Mouse (Mus musculus): ENCODE results near the gene Crygc. TPM values are rescaled to one million over a fixed set of nuclear protein-coding genes. Genes with fewer than 3 reads are reported as not detected.

Crygc gene
- polyA plus RNA-seq, 1 experiment from 2014 or later = not detected

- no peaks in the 10 kb centered on the region for H3K36me3 ChIP-seq (ENCODE audit: control insufficient read depth, insufficient read depth, low read length)
- no peaks in the 10 kb centered on the region for H3K4me1 ChIP-seq (ENCODE audit: control insufficient read depth, insufficient read depth, low read length)
- H3K27ac ChIP-seq (ENCODE audit: low read depth, low read length) = no peak overlapping the region
- H3K9me3 ChIP-seq (ENCODE audit: control insufficient read depth, low read length) = no peaks in the 10 kb centered on the region
- 38% methylated on average over 8 of the region's 8 CpGs for WGBS
- ATAC-seq (ENCODE audit: insufficient read depth, low FRiP score, low TSS enrichment) (no peak), DNase-seq (ENCODE audit: low spot score) (no peak)
- no peaks in the 10 kb centered on the region for H3K27me3 ChIP-seq (ENCODE audit: control insufficient read depth, insufficient read depth, low read length)
- H3K9ac ChIP-seq (ENCODE audit: low read length) = no peak overlapping the region
- H3K4me3 ChIP-seq (ENCODE audit: low read depth, low read length) = no peak overlapping the region
- no peak overlapping the region for H3K4me2 ChIP-seq (ENCODE audit: low read depth)
These were observed 26.9 kb downstream of the Crygc start for GRCm38 (mm10) chr1:65046401-65047109.

GRCm38 (mm10) chr1:65043433-65043832, 30.1 kb downstream of the Crygc start:
- Histone ChIP-seq H3K4me1 (ENCODE audit: control insufficient read depth, insufficient read depth, low read length) (no peaks in the 10 kb centered on the region), H3K9ac (ENCODE audit: low read length) (no peak overlapping the region), H3K36me3 (ENCODE audit: control insufficient read depth, insufficient read depth, low read length) (no peaks in the 10 kb centered on the region), H3K9me3 (ENCODE audit: control insufficient read depth, low read length) (no peaks in the 10 kb centered on the region), H3K4me2 (ENCODE audit: low read depth) (no peak overlapping the region), H3K27ac (ENCODE audit: low read depth, low read length) (no peak overlapping the region), H3K4me3 (ENCODE audit: low read depth, low read length) (no peak overlapping the region), H3K27me3 (ENCODE audit: control insufficient read depth, insufficient read depth, low read length) (no peaks in the 10 kb centered on the region)
- DNase-seq (ENCODE audit: low spot score) (no peak), ATAC-seq (ENCODE audit: insufficient read depth, low FRiP score, low TSS enrichment) (no peak)
- WGBS = 98% methylated on average over 2 of the region's 2 CpGs

GRCm38 (mm10) chr1:65041837-65042236, 31.7 kb downstream of the Crygc start:
- Histone ChIP-seq H3K4me1 (ENCODE audit: control insufficient read depth, insufficient read depth, low read length) (no peaks in the 10 kb centered on the region), H3K27ac (ENCODE audit: low read depth, low read length) (no peak overlapping the region), H3K9me3 (ENCODE audit: control insufficient read depth, low read length) (no peaks in the 10 kb centered on the region), H3K36me3 (ENCODE audit: control insufficient read depth, insufficient read depth, low read length) (no peaks in the 10 kb centered on the region), H3K27me3 (ENCODE audit: control insufficient read depth, insufficient read depth, low read length) (no peaks in the 10 kb centered on the region), H3K4me2 (ENCODE audit: low read depth) (no peak overlapping the region), H3K9ac (ENCODE audit: low read length) (no peak overlapping the region), H3K4me3 (ENCODE audit: low read depth, low read length) (no peak overlapping the region)
- WGBS = 98% methylated on average over 3 of the region's 3 CpGs
- DNase-seq (ENCODE audit: low spot score) = no peak
- no peak for ATAC-seq (ENCODE audit: insufficient read depth, low FRiP score, low TSS enrichment)

- no peaks in the 10 kb centered on the region for H3K4me1 ChIP-seq (ENCODE audit: control insufficient read depth, insufficient read depth, low read length)
- no peak overlapping the region for H3K4me2 ChIP-seq (ENCODE audit: low read depth)
- no peaks in the 10 kb centered on the region for H3K9me3 ChIP-seq (ENCODE audit: control insufficient read depth, low read length)
- no peaks in the 10 kb centered on the region for H3K27me3 ChIP-seq (ENCODE audit: control insufficient read depth, insufficient read depth, low read length)
- 83% methylated on average over 6 of the region's 6 CpGs for WGBS
- ATAC-seq (ENCODE audit: insufficient read depth, low FRiP score, low TSS enrichment) (no peak), DNase-seq (ENCODE audit: low spot score) (no peak)
- H3K4me3 ChIP-seq (ENCODE audit: low read depth, low read length) = no peak overlapping the region
- H3K27ac ChIP-seq (ENCODE audit: low read depth, low read length) = no peak overlapping the region
- H3K36me3 ChIP-seq (ENCODE audit: control insufficient read depth, insufficient read depth, low read length) = no peaks in the 10 kb centered on the region
- no peak overlapping the region for H3K9ac ChIP-seq (ENCODE audit: low read length)
These were observed 32.7 kb downstream of the Crygc start for GRCm38 (mm10) chr1:65040806-65041205.

- H3K4me3 ChIP-seq (ENCODE audit: low read depth, low read length) = no peak overlapping the region
- WGBS = 89% methylated on average over 3 of the region's 3 CpGs
- no peaks in the 10 kb centered on the region for H3K36me3 ChIP-seq (ENCODE audit: control insufficient read depth, insufficient read depth, low read length)
- ATAC-seq (ENCODE audit: insufficient read depth, low FRiP score, low TSS enrichment) (no peak), DNase-seq (ENCODE audit: low spot score) (no peak)
- no peaks in the 10 kb centered on the region for H3K9me3 ChIP-seq (ENCODE audit: control insufficient read depth, low read length)
- no peaks in the 10 kb centered on the region for H3K4me1 ChIP-seq (ENCODE audit: control insufficient read depth, insufficient read depth, low read length)
- H3K4me2 ChIP-seq (ENCODE audit: low read depth) = no peak overlapping the region
- H3K9ac ChIP-seq (ENCODE audit: low read length) = no peak overlapping the region
- no peaks in the 10 kb centered on the region for H3K27me3 ChIP-seq (ENCODE audit: control insufficient read depth, insufficient read depth, low read length)
- H3K27ac ChIP-seq (ENCODE audit: low read depth, low read length) = no peak overlapping the region
These were observed 33.8 kb downstream of the Crygc start for GRCm38 (mm10) chr1:65039679-65040078.

GRCm38 (mm10) chr1:65037542-65037941, 35.9 kb downstream of the Crygc start:
- ATAC-seq (ENCODE audit: insufficient read depth, low FRiP score, low TSS enrichment) (no peak), DNase-seq (ENCODE audit: low spot score) (no peak)
- H3K36me3 ChIP-seq (ENCODE audit: control insufficient read depth, insufficient read depth, low read length) = no peaks in the 10 kb centered on the region
- no peak overlapping the region for H3K27ac ChIP-seq (ENCODE audit: low read depth, low read length)
- no peak overlapping the region for H3K4me3 ChIP-seq (ENCODE audit: low read depth, low read length)
- no peak overlapping the region for H3K4me2 ChIP-seq (ENCODE audit: low read depth)
- H3K27me3 ChIP-seq (ENCODE audit: control insufficient read depth, insufficient read depth, low read length) = no peaks in the 10 kb centered on the region
- WGBS = 85% methylated on average over 2 of the region's 2 CpGs
- H3K4me1 ChIP-seq (ENCODE audit: control insufficient read depth, insufficient read depth, low read length) = no peaks in the 10 kb centered on the region
- no peak overlapping the region for H3K9ac ChIP-seq (ENCODE audit: low read length)
- H3K9me3 ChIP-seq (ENCODE audit: control insufficient read depth, low read length) = no peaks in the 10 kb centered on the region

GRCm38 (mm10) chr1:65035513-65035912, 38.0 kb downstream of the Crygc start:
- DNase-seq (ENCODE audit: low spot score) = no peak
- Histone ChIP-seq H3K27me3 (ENCODE audit: control insufficient read depth, insufficient read depth, low read length) (no peaks in the 10 kb centered on the region), H3K4me1 (ENCODE audit: control insufficient read depth, insufficient read depth, low read length) (no peaks in the 10 kb centered on the region), H3K9ac (ENCODE audit: low read length) (no peak overlapping the region), H3K27ac (ENCODE audit: low read depth, low read length) (no peak overlapping the region), H3K36me3 (ENCODE audit: control insufficient read depth, insufficient read depth, low read length) (no peaks in the 10 kb centered on the region), H3K4me3 (ENCODE audit: low read depth, low read length) (no peak overlapping the region), H3K4me2 (ENCODE audit: low read depth) (no peak overlapping the region), H3K9me3 (ENCODE audit: control insufficient read depth, low read length) (no peaks in the 10 kb centered on the region)
- WGBS = 50% methylated on average over 3 of the region's 3 CpGs
- ATAC-seq (ENCODE audit: insufficient read depth, low FRiP score, low TSS enrichment) = no peak

GRCm38 (mm10) chr1:65032641-65033040, 40.8 kb downstream of the Crygc start, which contains the start of gene Akr1cl:
Gene Akr1cl (minus strand): TSS chr1:65032759.
- H3K27ac ChIP-seq (ENCODE audit: low read depth, low read length) = no peak within 1 kb of the TSS
- no peak within 1 kb of the TSS for H3K4me3 ChIP-seq (ENCODE audit: low read depth, low read length)
- no peak for ATAC-seq (ENCODE audit: insufficient read depth, low FRiP score, low TSS enrichment)
- no peak within 1 kb of the TSS for H3K9ac ChIP-seq (ENCODE audit: low read length)
- no peak for DNase-seq (ENCODE audit: low spot score)
- no peaks in the 10 kb centered on the region for H3K4me1 ChIP-seq (ENCODE audit: control insufficient read depth, insufficient read depth, low read length)
- H3K36me3 ChIP-seq (ENCODE audit: control insufficient read depth, insufficient read depth, low read length) = no peaks in the 10 kb centered on the region
- H3K27me3 ChIP-seq (ENCODE audit: control insufficient read depth, insufficient read depth, low read length) = no peaks in the 10 kb centered on the region
- H3K4me2 ChIP-seq (ENCODE audit: low read depth) = no peak within 1 kb of the TSS
- H3K9me3 ChIP-seq (ENCODE audit: control insufficient read depth, low read length) = no peaks in the 10 kb centered on the region

GRCm38 (mm10) chr1:65028206-65028605, 45.3 kb downstream of the Crygc start:
- Histone ChIP-seq H3K4me1 (ENCODE audit: control insufficient read depth, insufficient read depth, low read length) (no peaks in the 10 kb centered on the region), H3K9ac (ENCODE audit: low read length) (no peak overlapping the region), H3K9me3 (ENCODE audit: control insufficient read depth, low read length) (no peaks in the 10 kb centered on the region), H3K4me2 (ENCODE audit: low read depth) (no peak overlapping the region), H3K36me3 (ENCODE audit: control insufficient read depth, insufficient read depth, low read length) (no peaks in the 10 kb centered on the region), H3K27me3 (ENCODE audit: control insufficient read depth, insufficient read depth, low read length) (no peaks in the 10 kb centered on the region), H3K4me3 (ENCODE audit: low read depth, low read length) (no peak overlapping the region), H3K27ac (ENCODE audit: low read depth, low read length) (no peak overlapping the region)
- no peak for DNase-seq (ENCODE audit: low spot score)
- ATAC-seq (ENCODE audit: insufficient read depth, low FRiP score, low TSS enrichment) = no peak
- 81% methylated on average over 9 of the region's 9 CpGs for WGBS
